Mouse (Mus musculus): ENCODE results near the gene Gmip. TPM values are rescaled to one million over a fixed set of nuclear protein-coding genes. Genes with fewer than 3 reads are reported as not detected.

Gmip gene
- total RNA-seq, 2 experiments from 2014 or later = 27.0 to 41.3 TPM

DNA sequence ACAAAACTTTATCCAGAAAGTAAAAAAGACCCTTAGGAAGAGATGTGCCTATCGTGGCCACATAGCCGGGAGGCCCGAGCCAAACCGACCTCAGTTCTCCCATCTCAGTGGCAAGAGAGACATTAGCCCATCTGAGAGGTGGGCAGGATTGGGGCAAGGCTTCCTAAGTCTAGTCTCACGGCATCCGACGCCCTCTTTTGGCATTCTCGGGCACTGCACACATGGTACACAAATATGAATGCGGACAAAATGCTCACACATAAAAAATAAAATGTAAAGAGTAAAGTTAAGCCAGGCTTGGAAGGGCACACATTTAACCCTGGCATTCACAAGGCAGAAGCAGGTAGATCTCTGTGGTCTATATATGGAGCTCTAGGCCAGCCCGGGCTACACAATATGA, 45.4 kb downstream of the Gmip start:
- no peak for DNase-seq (ENCODE audit: low spot score in 2 of 2)

- no peak for DNase-seq (ENCODE audit: low spot score in 2 of 2)
These were observed 52.3 kb downstream of the Gmip start for GRCm38 (mm10) chr8:69860807-69861206.

GRCm38 (mm10) chr8:69861251-69861650, 52.8 kb downstream of the Gmip start:
- DNase-seq (ENCODE audit: low spot score in 2 of 2) = no peak

- no peak for DNase-seq (ENCODE audit: low spot score in 2 of 2)
These were observed 55.0 kb downstream of the Gmip start for GRCm38 (mm10) chr8:69863387-69864020.

GRCm38 (mm10) chr8:69864180-69864579, 55.7 kb downstream of the Gmip start:
- no peak for DNase-seq (ENCODE audit: low spot score in 2 of 2)

DNA sequence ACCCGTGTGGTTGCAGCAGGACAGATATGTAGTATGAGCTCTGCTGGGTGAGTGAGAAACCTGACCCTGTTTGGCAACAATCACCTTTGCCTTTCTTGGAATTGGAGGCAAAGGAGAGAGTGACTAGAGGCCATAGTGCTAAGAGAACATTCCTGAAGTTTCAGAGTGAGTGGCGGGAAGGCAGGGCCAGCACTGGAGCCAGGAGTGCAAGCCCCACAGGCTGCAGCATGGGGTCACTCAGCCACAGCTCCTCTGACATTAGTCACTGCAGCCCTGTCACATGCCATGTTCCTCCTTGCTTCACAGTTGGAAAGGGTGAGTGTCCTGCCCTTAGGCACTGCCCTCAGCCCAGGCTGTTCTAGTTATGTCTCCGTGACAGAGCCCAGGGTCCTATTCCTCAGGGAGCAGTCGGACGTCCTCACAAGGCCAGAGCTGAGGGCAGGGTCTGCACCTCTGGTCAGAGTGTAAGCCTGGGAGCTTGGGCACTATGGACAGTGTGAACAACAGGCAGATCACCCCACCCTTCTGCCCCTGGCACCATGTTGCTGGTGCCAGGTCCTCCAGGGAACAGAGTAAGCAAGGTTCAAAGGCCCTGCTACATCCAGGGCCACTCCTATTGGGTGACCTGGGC, 59.3 kb downstream of the Gmip start:
- DNase-seq (ENCODE audit: low spot score in 2 of 2) = no peak

- DNase-seq (ENCODE audit: low spot score in 2 of 2) = no peak
These were observed 61.7 kb downstream of the Gmip start for GRCm38 (mm10) chr8:69870003-69870765.

DNA sequence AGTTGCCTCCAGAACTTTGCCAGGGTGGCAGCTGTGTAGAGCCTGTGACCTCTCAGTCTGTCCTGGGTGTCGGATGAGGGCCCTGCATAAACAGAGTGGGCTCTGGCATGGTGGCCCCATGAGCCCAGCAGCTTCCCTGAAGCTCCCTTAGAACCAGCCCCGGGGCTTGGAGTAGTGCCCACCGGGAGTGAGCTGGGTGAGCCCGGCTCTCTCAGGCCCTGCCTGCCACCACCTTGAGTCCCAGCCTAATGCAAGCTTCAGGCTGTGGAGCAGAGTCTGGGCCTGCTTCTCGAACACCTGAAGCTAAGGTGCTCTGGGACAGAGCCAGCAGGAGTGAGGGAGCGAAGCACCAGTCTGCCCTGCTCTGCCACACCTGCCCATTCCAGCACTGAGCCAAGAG, 62.4 kb downstream of the Gmip start:
- DNase-seq (ENCODE audit: low spot score in 2 of 2) = no peak

Other genes starting within 250 kb of the Gmip start
- gene Zfp868, start 183.1 kb upstream of the Gmip start, total RNA-seq (2021) = 10 to 100 TPM; 17.1 to 17.6 TPM
- gene Zfp964, start 154.2 kb upstream of the Gmip start, total RNA-seq (2021) = 1 to 10 TPM; 3.4 to 3.7 TPM
- gene Zfp869, start 98.0 kb upstream of the Gmip start, total RNA-seq (2021) = 10 to 100 TPM; 17.1 to 20.0 TPM
- gene Zfp963, start 58.7 kb upstream of the Gmip start, total RNA-seq (2021) = 1 to 10 TPM; 4.7 to 6.7 TPM
- gene Gm20422, start 33.8 kb upstream of the Gmip start, total RNA-seq (2021) = under 1 TPM in 1 of 2 experiments, not detected in 1; 0.91 TPM
- gene Atp13a1, start 17.5 kb upstream of the Gmip start, total RNA-seq (2021) = 10 to 100 TPM; 44.9 to 49.6 TPM
- 10 to 100 TPM; 30.8 to 32.6 TPM for gene Zfp866, start 17.5 kb upstream of the Gmip start, total RNA-seq (2021)
- gene Lpar2, start 13.8 kb downstream of the Gmip start, total RNA-seq (2021) = 1 to 10 TPM; 1.7 to 1.9 TPM
- gene Pbx4, start 23.8 kb downstream of the Gmip start, total RNA-seq (2021) = 10 to 100 TPM; 18.8 to 25.4 TPM
- gene Cilp2, start 79.0 kb downstream of the Gmip start, total RNA-seq (2021) = 1 to 10 TPM; 2.5 to 2.8 TPM
- gene Tssk6, start 93.5 kb downstream of the Gmip start, total RNA-seq (2021) = under 1 TPM; 0.49 to 0.62 TPM
- gene Ndufa13, start 93.9 kb downstream of the Gmip start, total RNA-seq (2021) = 100 to 1,000 TPM; 137 to 147 TPM
- gene Yjefn3, start 94.0 kb downstream of the Gmip start, total RNA-seq (2021) = 10 to 100 TPM; 11.8 to 14.1 TPM
- 10 to 100 TPM; 40.9 to 43.3 TPM for gene Gatad2a, start 187.7 kb downstream of the Gmip start, total RNA-seq (2021)
- 10 to 100 TPM; 73.4 to 74.8 TPM for gene Mau2, start 234.1 kb downstream of the Gmip start, total RNA-seq (2021)
- 10 to 100 TPM; 50.0 to 54.7 TPM for gene Sugp1, start 234.1 kb downstream of the Gmip start, total RNA-seq (2021)